Mouse (Mus musculus): ENCODE data around the gene Vmn2r35.
"Not testable (repeated sequence)": the region's sequence is repeated elsewhere in the genome, so short reads cannot be mapped to it uniquely, and the experiment has no call there.

Vmn2r35 gene

DNA sequence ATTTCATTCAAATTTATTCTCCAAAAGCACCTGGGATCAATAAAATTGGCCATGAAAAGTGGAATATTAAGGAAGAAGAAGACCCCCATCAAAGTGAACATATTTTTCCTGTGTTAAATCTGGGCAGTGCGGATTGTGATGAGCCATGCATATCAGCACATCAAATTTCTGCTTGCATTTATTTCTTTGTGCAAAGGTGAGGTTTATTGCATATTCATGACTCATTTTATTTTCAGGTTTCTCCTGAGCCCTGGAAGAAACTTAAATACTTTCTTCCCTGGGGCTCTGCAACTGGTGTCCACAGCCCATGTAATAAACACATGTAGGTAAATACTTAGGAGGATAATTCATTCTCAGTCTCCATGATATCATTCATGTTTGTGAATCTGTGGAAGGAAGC is at the start of gene Vmn2r35:
TSS of gene Vmn2r35 (minus strand) at position 101 of the 400 bp plus-strand sequence.
- not testable (repeated sequence) for DNase-seq (ENCODE audit: low spot score)

- not testable (repeated sequence) for DNase-seq (ENCODE audit: low spot score)
Observed at GRCm38 (mm10) chr7:7794196-7794595, 25.5 kb downstream of the Vmn2r35 start.

All from ovary, postnatal 10 days (tissue).